Mouse (Mus musculus) intestine, embryonic 16.5 days (tissue): Measurements from ENCODE around the gene Wdr81. TPM values are rescaled to one million over a fixed set of nuclear protein-coding genes. Genes with fewer than 3 reads are reported as not detected.

Source experiments
- ATAC-seq: fragments of 200-750 bp; cut with Nextera tagmentation; 2 replicates; pipeline ENCODE4 v1.8.0; 2017; ENCODE audit warnings: moderate TSS enrichment, moderate library complexity
- H3K27ac ChIP-seq: fragments of 300-500 bp; sonication (generic); 2 replicates; pipeline ENCODE4 v1.5.1; 2014; ENCODE audit warnings: mild to moderate bottlenecking, low read length
- H3K27me3 ChIP-seq: fragments of 300-500 bp; sonication (generic); replicated peaks from 2 replicates; pipeline ENCODE4 v1.6.1; 2014; ENCODE audit warnings: low read length, control low read depth, mixed read lengths; ENCODE audit not compliant: control insufficient read depth, insufficient read depth
- H3K36me3 ChIP-seq: fragments of 300-500 bp; sonication (generic); 2 replicates; pipeline ENCODE4 v1.6.1; 2014; ENCODE audit warnings: low read length, control low read depth; ENCODE audit not compliant: control insufficient read depth, insufficient read depth
- H3K4me1 ChIP-seq: fragments of 300-500 bp; sonication (generic); 2 replicates; pipeline ENCODE4 v1.6.1; 2014; ENCODE audit warnings: low read length, control low read depth, mixed read lengths; ENCODE audit not compliant: control insufficient read depth, insufficient read depth
- H3K4me2 ChIP-seq: fragments of 300-500 bp; sonication (generic); 2 replicates; pipeline ENCODE4 v1.6.1; 2014; ENCODE audit warnings: low read depth, low read length, control low read depth
- H3K4me3 ChIP-seq: fragments of 300-500 bp; sonication (generic); 2 replicates; pipeline ENCODE4 v1.5.1; 2014; ENCODE audit warnings: mild to moderate bottlenecking, low read length
- H3K9ac ChIP-seq: fragments of 300-500 bp; sonication (generic); 2 replicates; pipeline ENCODE4 v1.6.1; 2014; ENCODE audit warnings: low read depth, low read length
- H3K9me3 ChIP-seq: fragments of 300-500 bp; sonication (generic); 2 replicates; pipeline ENCODE4 v1.6.1; 2016; ENCODE audit warnings: low read length, control low read depth; ENCODE audit not compliant: control insufficient read depth
- WGBS: fragments of 180-500 bp; shearing (Covaris S2); extraction: QIAGEN DNeasy Blood & Tissue Kit; methylation state at CpG from one replicate; pipeline ENCODE4 v1.1.7; 2014; 5-methylcytosine and 5-hydroxymethylcytosine counted together
- polyA plus RNA-seq: library from polyadenylated mRNA; unstranded; fragments of >200 nt; fragmentation: Nextera tagmentation; extraction: Ambion mirVana; gene quantifications from 2 replicates; pipeline ENCODE4 v1.2.1, GENCODE M21; 2015

Wdr81 gene
- polyA plus RNA-seq, 1 experiment from 2014 or later, result 6.9 TPM

DNA sequence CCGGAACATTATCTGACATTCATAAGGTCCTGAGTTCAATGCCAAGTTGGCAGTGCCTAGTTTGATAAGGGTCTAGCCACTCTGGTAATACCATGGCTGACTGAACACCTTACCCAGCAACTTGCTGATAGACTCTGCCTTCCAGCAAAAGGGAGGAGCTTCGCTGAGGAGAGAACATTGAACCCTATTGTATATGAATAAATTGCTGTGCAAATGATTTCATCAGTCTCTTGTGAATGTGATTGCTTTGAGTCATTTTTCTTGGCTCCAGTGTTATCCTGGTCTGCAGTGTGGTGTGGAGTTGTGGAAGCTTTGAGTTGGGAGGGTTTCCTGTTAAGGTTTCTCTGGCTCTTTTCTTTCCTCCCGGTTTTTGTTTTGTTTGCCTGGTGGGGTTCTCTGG lies 16.2 kb upstream of the Wdr81 start:
- Histone ChIP-seq H3K4me2 (no peak overlapping the region), H3K27me3 (no peaks in the 10 kb centered on the region), H3K36me3 (no peaks in the 10 kb centered on the region), H3K4me3 (no peak overlapping the region), H3K27ac (0 out of 2 replicates have a peak overlapping the region, but pooled peaks have one; percentile 14), H3K4me1 (peaks cover 12% of the 10 kb centered on the region), H3K9me3 (no peaks in the 10 kb centered on the region), H3K9ac (no peak overlapping the region)
- peak; percentile 41; the same call in 1 of the 2 replicates for ATAC-seq
- 66% methylated on average over 3 of the region's 3 CpGs for WGBS

DNA sequence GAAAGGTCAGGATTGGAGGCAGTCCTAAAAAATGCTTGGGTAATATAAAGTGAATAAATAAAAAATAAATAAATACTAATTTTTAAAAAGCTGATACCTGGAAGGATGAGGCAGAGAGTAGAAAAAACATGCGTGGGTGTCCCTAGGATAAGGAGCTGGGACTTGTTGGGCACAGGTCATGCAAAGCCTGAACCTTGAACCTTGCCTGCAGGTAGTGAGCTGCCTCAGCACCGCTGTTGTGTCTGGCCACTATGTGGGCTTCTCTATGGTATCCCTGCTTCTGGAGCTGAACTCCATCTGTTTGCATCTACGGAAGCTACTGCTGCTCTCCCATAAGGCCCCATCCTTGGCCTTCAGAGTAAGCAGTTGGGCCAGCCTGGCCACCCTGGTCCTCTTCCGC lies 14.7 kb upstream of the Wdr81 start:
- Histone ChIP-seq H3K4me2 (no peak overlapping the region), H3K27ac (no peak overlapping the region), H3K27me3 (no peaks in the 10 kb centered on the region), H3K9me3 (no peaks in the 10 kb centered on the region), H3K4me1 (peaks cover 12% of the 10 kb centered on the region), H3K36me3 (peaks cover 3% of the 10 kb centered on the region; the same call in 1 of the 2 replicates), H3K4me3 (no peak overlapping the region), H3K9ac (no peak overlapping the region)
- ATAC-seq, result no peak; the same call in 1 of the 2 replicates
- WGBS, result 90% methylated on average over 4 of the region's 4 CpGs

DNA sequence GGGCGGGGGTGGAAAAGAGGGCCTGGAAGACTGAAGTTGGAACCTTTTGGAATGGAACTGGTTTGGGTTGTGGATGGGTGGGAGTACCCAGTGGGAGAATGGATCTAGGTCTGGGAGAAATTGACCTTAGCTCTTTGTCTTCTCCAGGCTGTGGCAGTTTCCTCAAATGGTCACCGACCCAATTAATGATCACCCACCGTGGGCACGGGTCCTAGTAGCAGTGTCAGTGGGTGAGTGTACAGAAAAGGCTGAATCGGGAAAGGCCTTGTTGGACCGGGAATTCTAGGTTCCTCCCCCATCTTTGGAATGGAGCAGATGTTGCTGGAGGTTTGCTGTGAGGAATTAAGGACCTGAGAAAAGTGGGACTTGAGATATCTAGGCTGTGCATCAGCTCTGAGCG lies 13.9 kb upstream of the Wdr81 start:
- Histone ChIP-seq H3K4me2 (peak overlapping the region; percentile 89), H3K36me3 (peaks cover 3% of the 10 kb centered on the region; the same call in 1 of the 2 replicates), H3K4me3 (peak overlapping the region; percentile 56), H3K9ac (peak overlapping the region; percentile 75), H3K27me3 (no peaks in the 10 kb centered on the region), H3K4me1 (peaks cover 16% of the 10 kb centered on the region), H3K9me3 (no peaks in the 10 kb centered on the region), H3K27ac (no peak overlapping the region)
- WGBS, result 62% methylated on average over 7 of the region's 7 CpGs
- ATAC-seq, result no peak

DNA sequence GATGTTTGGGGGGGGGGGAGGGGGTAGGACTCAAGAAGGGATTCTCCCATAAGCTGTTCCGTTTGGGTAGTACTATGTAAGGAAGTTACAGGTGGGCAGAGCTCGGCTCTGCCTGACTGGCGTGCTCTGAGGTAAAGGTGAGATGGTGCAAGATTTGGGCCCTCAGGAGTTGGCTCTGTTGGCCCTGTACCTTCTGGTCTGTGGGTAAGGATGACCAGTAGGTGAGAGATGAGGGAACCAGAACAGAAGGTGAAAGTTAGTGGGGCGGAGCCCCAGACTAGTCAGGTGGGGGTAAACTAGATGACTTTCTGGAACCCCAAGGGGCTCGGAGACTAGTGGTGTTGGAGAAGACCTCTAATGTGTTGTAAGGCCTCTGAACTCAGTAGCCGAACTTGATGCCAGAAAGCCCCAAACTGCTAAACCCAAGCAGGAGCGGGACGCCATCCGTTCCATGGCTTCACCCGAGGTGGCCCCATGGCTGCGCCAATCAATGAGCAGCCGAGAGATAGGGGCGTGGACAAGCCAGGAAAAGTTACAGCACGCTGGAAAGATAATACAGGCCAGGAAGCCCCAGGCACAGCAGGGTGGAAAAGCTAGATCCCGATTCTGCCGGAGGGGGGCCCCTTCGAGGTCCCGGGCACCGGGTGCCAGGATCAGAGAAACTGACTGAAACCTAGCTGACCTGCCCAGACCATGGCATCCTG lies 13.1 kb upstream of the Wdr81 start:
- WGBS, result 16% methylated on average over 19 of the region's 19 CpGs
- H3K9me3 ChIP-seq, result no peaks in the 10 kb centered on the region
- H3K4me2 ChIP-seq, result peak overlapping the region; percentile 89
- peak overlapping the region; percentile 75 for H3K9ac ChIP-seq
- ATAC-seq, result peak; percentile 81
- H3K4me3 ChIP-seq, result peak overlapping the region; percentile 56
- peaks cover 3% of the 10 kb centered on the region; the same call in 1 of the 2 replicates for H3K36me3 ChIP-seq
- H3K27me3 ChIP-seq, result no peaks in the 10 kb centered on the region
- peaks cover 23% of the 10 kb centered on the region for H3K4me1 ChIP-seq
- 0 out of 2 replicates have a peak overlapping the region, but pooled peaks have one; percentile 16 for H3K27ac ChIP-seq

DNA sequence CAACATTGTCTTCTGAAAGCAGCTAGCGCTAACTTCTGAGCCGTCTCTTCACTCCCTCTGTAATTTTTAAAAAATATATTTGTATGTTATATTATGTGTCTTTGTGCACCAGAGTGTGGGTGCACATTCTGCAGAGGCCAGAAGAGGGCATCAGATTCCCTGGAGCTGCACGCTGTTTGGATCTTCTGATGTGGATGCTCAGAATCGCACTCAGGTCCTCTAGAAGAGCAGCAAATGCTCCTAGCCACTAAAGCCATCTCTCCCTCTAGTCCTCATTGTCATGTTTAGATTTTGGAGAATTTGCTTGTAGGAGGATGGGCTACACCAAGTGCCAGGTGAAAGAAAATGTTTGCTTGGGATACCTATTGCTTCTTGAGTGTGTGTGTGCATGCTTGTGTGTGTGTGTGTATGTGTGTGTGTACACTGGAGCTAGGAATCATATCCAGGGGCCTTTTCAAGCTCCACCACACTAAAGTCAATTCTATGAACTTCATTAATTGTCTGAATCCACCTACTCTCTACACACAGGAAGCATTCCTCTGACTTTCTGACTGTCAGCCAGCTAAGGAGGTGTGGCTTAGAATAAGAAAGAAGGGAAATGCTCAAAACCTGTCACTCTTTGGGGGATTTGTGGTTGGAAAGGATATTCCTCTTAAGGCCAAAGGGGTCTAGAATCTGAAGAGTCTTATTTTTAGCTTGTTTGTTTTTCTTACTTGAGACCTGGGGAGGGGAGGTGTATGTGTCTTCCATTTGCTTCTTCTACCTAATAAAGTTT lies 12.4 kb upstream of the Wdr81 start:
- Histone ChIP-seq H3K9me3 (no peaks in the 10 kb centered on the region), H3K4me1 (peaks cover 29% of the 10 kb centered on the region), H3K9ac (no peak overlapping the region), H3K4me2 (no peak overlapping the region), H3K27me3 (no peaks in the 10 kb centered on the region), H3K27ac (no peak overlapping the region), H3K36me3 (peaks cover 3% of the 10 kb centered on the region; the same call in 1 of the 2 replicates), H3K4me3 (no peak overlapping the region)
- WGBS, result 97% methylated on average over 4 of the region's 4 CpGs
- no peak for ATAC-seq

DNA sequence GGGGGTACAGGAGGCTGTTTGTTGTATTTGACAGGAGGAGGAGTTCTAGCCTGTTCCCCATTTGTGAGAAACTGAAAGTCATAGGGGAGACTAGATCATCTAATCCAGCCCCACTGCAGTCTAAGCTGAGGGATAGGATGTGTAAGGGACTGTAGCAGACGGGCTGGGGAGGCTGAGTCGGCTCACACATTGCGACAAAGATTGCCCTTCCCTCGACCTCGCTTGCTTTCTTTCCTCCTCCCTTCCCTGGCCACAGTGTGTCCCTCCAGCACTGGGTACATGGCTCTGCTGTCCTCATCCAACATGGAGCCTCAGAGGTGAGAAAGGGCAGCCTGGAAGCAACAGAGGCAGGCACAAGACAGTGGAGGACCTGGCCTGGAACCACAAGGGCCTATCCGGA lies 10.5 kb upstream of the Wdr81 start:
- H3K9me3 ChIP-seq, result no peaks in the 10 kb centered on the region
- no peak for ATAC-seq
- H3K36me3 ChIP-seq, result peaks cover 3% of the 10 kb centered on the region; the same call in 1 of the 2 replicates
- peaks cover 31% of the 10 kb centered on the region for H3K4me1 ChIP-seq
- H3K4me2 ChIP-seq, result no peak overlapping the region
- 87% methylated on average over 6 of the region's 6 CpGs for WGBS
- H3K9ac ChIP-seq, result no peak overlapping the region
- H3K27me3 ChIP-seq, result no peaks in the 10 kb centered on the region
- no peak overlapping the region for H3K27ac ChIP-seq
- H3K4me3 ChIP-seq, result no peak overlapping the region

DNA sequence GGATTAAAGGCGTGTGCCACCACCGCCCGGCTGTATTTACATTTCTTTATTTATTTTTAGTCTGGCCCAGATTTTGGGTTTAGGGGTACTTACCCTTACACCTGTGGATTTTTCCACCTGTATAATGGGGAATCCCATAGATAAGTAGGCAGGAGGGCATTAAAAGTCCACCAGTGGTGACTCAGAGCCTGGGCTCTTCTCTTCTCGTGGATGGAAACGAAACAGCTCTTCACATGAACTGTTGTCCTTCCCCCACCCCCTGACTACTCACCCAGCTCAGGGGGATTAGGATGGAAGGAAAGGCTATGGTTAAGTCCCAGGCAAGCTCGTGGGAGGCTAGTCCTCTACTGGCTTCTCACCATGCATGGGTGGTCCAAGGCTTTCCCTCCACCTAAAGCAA lies 9.9 kb upstream of the Wdr81 start:
- H3K27ac ChIP-seq, result no peak overlapping the region
- no peak overlapping the region for H3K4me2 ChIP-seq
- H3K36me3 ChIP-seq, result peaks cover 3% of the 10 kb centered on the region; the same call in 1 of the 2 replicates
- H3K4me1 ChIP-seq, result peaks cover 36% of the 10 kb centered on the region
- WGBS, result 88% methylated on average over 6 of the region's 6 CpGs
- no peak overlapping the region for H3K9ac ChIP-seq
- no peak overlapping the region for H3K4me3 ChIP-seq
- no peak for ATAC-seq
- H3K9me3 ChIP-seq, result no peaks in the 10 kb centered on the region
- H3K27me3 ChIP-seq, result no peaks in the 10 kb centered on the region

DNA sequence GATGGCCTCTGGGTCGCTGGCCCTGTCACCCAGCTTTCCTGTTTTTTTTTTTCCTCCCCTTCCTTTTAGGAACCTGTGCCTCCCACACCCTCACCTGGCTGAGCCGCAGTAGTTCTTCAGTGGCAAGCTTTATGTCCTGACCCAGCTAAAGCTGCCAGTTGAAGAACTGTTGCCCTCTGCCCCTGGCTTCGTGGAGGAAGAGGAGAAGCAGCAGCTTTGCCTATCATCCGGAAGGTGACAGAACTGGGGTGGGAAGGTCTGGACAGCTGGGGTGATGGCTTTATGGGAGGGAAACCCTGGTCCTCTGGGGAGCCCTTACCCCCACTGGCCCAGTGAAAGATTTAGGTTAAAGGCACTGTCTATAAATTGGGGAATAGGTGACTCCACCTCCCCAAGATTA lies 9.1 kb upstream of the Wdr81 start:
- peak overlapping the region; percentile 49; the same call in 1 of the 2 replicates for H3K27ac ChIP-seq
- peaks cover 3% of the 10 kb centered on the region; the same call in 1 of the 2 replicates for H3K36me3 ChIP-seq
- peak overlapping the region; percentile 60 for H3K4me2 ChIP-seq
- H3K4me3 ChIP-seq, result peak overlapping the region; percentile 73
- H3K9me3 ChIP-seq, result no peaks in the 10 kb centered on the region
- ATAC-seq, result no peak
- H3K4me1 ChIP-seq, result peaks cover 35% of the 10 kb centered on the region
- H3K9ac ChIP-seq, result no peak overlapping the region
- WGBS, result 63% methylated on average over 4 of the region's 4 CpGs
- H3K27me3 ChIP-seq, result no peaks in the 10 kb centered on the region

DNA sequence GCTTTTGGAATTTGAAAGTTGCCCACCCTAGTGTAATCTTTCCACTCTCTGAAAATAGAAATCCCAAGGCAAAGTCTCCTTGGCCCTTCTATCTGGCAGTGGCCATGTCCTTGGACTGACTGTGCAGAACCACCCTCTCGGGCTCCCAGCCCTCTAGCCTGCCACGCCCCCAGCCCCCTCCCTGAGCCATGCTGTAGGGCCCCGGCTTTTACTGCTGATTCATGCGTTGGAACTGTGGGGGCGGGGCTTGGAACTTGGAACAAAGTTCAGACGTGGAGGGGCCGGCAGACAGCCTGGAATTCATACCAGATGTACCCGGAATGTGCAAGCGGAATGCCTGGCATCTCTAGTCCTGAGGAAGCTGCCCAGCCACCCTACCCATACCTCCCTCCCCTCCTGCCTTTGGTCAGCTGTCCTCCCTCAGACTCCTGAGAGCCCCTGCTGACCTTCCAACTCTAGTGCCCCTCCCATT lies 8.4 kb upstream of the Wdr81 start:
- peak overlapping the region; percentile 72 for H3K9ac ChIP-seq
- WGBS, result 1% methylated on average over 9 of the region's 9 CpGs
- H3K27ac ChIP-seq, result peak overlapping the region; percentile 93

More for the DNA sequence above, 8.4 kb upstream of the Wdr81 start:
- H3K4me2 ChIP-seq, result peak overlapping the region; percentile 60
- peak; percentile 67 for ATAC-seq
- H3K4me1 ChIP-seq, result peaks cover 31% of the 10 kb centered on the region
- no peaks in the 10 kb centered on the region for H3K27me3 ChIP-seq
- peak overlapping the region; percentile 73 for H3K4me3 ChIP-seq
- no peaks in the 10 kb centered on the region for H3K9me3 ChIP-seq
- peaks cover 3% of the 10 kb centered on the region; the same call in 1 of the 2 replicates for H3K36me3 ChIP-seq
